Comparison of ENCODE assay signal across 25 mouse cellular contexts in the genomic region with DNA sequence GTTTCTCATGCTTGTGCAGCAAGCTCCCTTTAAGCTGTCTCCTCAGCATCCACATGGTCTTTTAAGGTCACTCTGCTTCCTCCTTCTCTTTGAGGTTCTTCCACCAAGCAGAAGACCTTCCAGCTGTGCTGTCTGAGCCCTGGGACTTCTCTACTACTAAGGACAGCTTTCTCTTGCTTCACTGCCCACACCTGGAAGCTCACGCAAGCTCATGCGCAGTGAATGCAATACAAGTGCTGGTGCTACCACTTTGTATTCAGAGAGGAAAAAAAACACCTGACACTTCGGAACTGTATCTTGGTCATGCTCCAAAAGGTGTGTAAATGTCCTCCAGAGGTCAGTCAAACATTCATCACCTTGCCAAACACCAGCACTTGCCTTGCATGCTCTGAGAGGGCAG.
"Had no signal": no experiment of that assay in that cellular context is flagged by ENCODE, and none has a peak within 500 bp of the region (broad histone marks: within the 10 kb centered on the region; RNA-seq: fewer than 3 reads in every experiment).

No protein-coding gene starts in this region.

- H3K27me3 ChIP-seq: embryonic facial prominence, embryonic 12.5 days; embryonic facial prominence, embryonic 13.5 days; embryonic facial prominence, embryonic 15.5 days; forebrain, embryonic 12.5 days; forebrain, embryonic 13.5 days; forebrain, embryonic 15.5 days had no signal

- H3K9me3 ChIP-seq: embryonic facial prominence, embryonic 10.5 days; embryonic facial prominence, embryonic 12.5 days; embryonic facial prominence, embryonic 13.5 days; embryonic facial prominence, embryonic 15.5 days; forebrain, embryonic 10.5 days; forebrain, embryonic 12.5 days; forebrain, embryonic 13.5 days; forebrain, embryonic 15.5 days had no signal

- H3K36me3 ChIP-seq: embryonic facial prominence, embryonic 10.5 days; embryonic facial prominence, embryonic 12.5 days; embryonic facial prominence, embryonic 13.5 days; embryonic facial prominence, embryonic 15.5 days; forebrain, embryonic 10.5 days had no signal

- DNase-seq: cerebellum, adult 9-10 months; cerebellum, adult 9-11 months; cerebellum, postnatal 10 days; cerebellum, postnatal 14 days; cerebellum, postnatal 25 days; cerebellum, postnatal 36 days; embryo, embryonic 11 days; forebrain, postnatal 0 days; gastrocnemius, adult 2 months; gastrocnemius, postnatal 10 days; gastrocnemius, postnatal 14 days; gastrocnemius, postnatal 25 days; gastrocnemius, postnatal 36 days; heart, adult 11 months; heart, adult 18-20 months; heart, adult 2 months had no signal

- H3K4me2 ChIP-seq: embryonic facial prominence, embryonic 12.5 days; embryonic facial prominence, embryonic 13.5 days; embryonic facial prominence, embryonic 15.5 days; forebrain, embryonic 12.5 days; forebrain, embryonic 13.5 days; forebrain, embryonic 15.5 days had no signal

- H3K27ac ChIP-seq: embryonic facial prominence, embryonic 10.5 days; embryonic facial prominence, embryonic 12.5 days; embryonic facial prominence, embryonic 13.5 days; embryonic facial prominence, embryonic 15.5 days; forebrain, embryonic 10.5 days; forebrain, embryonic 12.5 days; forebrain, embryonic 13.5 days; forebrain, embryonic 15.5 days; gastrocnemius, adult 2 months; heart, adult 2 months had no signal

- H3K9ac ChIP-seq: embryonic facial prominence, embryonic 12.5 days; embryonic facial prominence, embryonic 13.5 days; embryonic facial prominence, embryonic 15.5 days; forebrain, embryonic 12.5 days; forebrain, embryonic 13.5 days; forebrain, embryonic 15.5 days; forebrain, postnatal 0 days had no signal

- H3K4me1 ChIP-seq: embryonic facial prominence, embryonic 10.5 days; embryonic facial prominence, embryonic 12.5 days; embryonic facial prominence, embryonic 13.5 days; embryonic facial prominence, embryonic 15.5 days; forebrain, embryonic 10.5 days; forebrain, embryonic 12.5 days; forebrain, embryonic 13.5 days; forebrain, embryonic 15.5 days had no signal

- H3K4me3 ChIP-seq: embryonic facial prominence, embryonic 10.5 days; embryonic facial prominence, embryonic 12.5 days; embryonic facial prominence, embryonic 13.5 days; embryonic facial prominence, embryonic 15.5 days; erythroblast, embryonic 14.5 days; forebrain, embryonic 10.5 days; forebrain, embryonic 12.5 days; forebrain, embryonic 13.5 days; forebrain, embryonic 15.5 days; gastrocnemius, adult 2 months; heart, adult 2 months had no signal
